Mouse (Mus musculus) v-Abl transformed pro-B cells (cell line): ENCODE data around the gene Vmn2r112.
"Not testable (repeated sequence)": the region's sequence is repeated elsewhere in the genome, so short reads cannot be mapped to it uniquely, and the experiment has no call there.

Source experiments
- in situ Hi-C, 2 experiments: fragments of 400-800 bp; cut with MboI; formaldehyde crosslinking; loops; one replicate each; pipeline ENCODE4 v1.15.1; 2025; ENCODE audit not compliant: unreplicated experiment in 2 of 2

The Vmn2r112 gene

DNA sequence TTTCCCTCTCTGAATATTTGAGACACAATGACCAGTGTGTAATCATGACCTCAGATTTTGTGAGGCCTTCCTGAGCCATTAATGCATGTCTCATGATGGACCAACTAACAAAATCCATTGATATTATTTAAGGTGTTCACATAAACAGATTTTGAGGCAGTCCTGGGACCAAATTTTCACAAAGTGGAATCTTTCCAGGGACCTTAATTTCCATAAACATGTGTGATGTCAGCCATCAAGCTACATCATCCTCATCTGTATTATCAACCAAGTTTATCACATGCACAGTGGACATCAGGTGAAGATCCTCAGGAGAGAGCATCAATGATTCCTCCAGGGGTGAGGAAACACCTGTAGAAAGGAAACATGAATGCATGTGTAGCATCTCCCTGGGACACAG, at the start of gene Vmn2r112:
Gene Vmn2r112 (plus strand): TSS at position 301 of the 400 bp plus-strand sequence.
- in situ Hi-C loops, result not testable (repeated sequence)

DNA sequence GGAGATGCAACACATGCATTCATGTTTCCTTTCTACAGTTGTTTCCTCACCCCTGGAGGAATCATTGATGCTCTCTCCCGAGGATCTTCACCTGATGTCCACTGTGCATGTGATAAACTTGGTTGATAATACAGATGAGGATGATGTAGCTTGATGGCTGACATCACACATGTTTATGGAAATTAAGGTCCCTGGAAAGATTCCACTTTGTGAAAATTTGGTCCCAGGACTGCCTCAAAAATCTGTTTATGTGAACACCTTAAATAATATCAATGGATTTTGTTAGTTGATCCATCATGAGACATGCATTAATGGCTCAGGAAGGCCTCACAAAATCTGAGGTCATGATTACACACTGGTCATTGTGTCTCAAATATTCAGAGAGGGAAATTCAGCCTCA, 27.4 kb upstream of the Vmn2r112 start, which contains the start of gene Vmn2r111:
Gene Vmn2r111 (minus strand): TSS at position 101 of the 400 bp plus-strand sequence.
- in situ Hi-C loops, result not testable (repeated sequence)

DNA sequence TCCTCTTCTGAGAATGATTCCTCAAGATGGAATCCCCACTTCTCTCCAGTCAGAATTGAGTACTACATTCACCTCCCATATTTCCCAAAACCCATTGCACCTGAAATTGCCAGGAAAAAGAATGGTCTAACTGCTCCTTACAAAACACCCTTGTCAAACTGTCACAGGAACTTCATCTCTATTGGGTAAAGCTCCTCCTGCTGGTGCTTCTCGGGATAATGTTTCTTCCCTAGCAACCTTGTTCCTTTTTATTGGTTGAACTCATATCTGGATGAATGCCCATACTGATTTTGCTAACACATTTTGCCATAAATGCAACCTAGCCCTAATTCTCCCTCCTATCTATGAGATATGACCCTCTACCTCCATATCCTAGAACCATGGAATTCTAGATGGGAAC, 29.9 kb downstream of the Vmn2r112 start:
- in situ Hi-C loops, result no loop called here
